Mouse (Mus musculus): ENCODE measurements around the gene Myh7.
"Not testable (repeated sequence)": the region's sequence is repeated elsewhere in the genome, so short reads cannot be mapped to it uniquely, and the experiment has no call there.

Gene Myh7

GRCm38 (mm10) chr14:55003878-55004855, 9.7 kb upstream of the Myh7 start:
- peak; percentile 32 for DNase-seq (ENCODE audit: low spot score)

- no peak for DNase-seq (ENCODE audit: low spot score)
Measured at GRCm38 (mm10) chr14:55002687-55003120, 8.3 kb upstream of the Myh7 start.

- DNase-seq (ENCODE audit: low spot score): no peak
Measured at GRCm38 (mm10) chr14:55001938-55002686, 7.7 kb upstream of the Myh7 start.

GRCm38 (mm10) chr14:55001446-55001845, 7.0 kb upstream of the Myh7 start:
- no peak for DNase-seq (ENCODE audit: low spot score)

- no peak for DNase-seq (ENCODE audit: low spot score)
Measured at GRCm38 (mm10) chr14:55000814-55001213, 6.4 kb upstream of the Myh7 start.

GRCm38 (mm10) chr14:54999868-55000267, 5.4 kb upstream of the Myh7 start:
- DNase-seq (ENCODE audit: low spot score): not testable (repeated sequence)

GRCm38 (mm10) chr14:54998680-54999079, 4.3 kb upstream of the Myh7 start:
- DNase-seq (ENCODE audit: low spot score): no peak

- DNase-seq (ENCODE audit: low spot score): no peak
Measured at GRCm38 (mm10) chr14:54997297-54997696, 2.9 kb upstream of the Myh7 start.

GRCm38 (mm10) chr14:54996793-54997192, 2.4 kb upstream of the Myh7 start:
- DNase-seq (ENCODE audit: low spot score): no peak

GRCm38 (mm10) chr14:54995457-54996138, 1.2 kb upstream of the Myh7 start:
- no peak for DNase-seq (ENCODE audit: low spot score)

- no peak for DNase-seq (ENCODE audit: low spot score)
Measured at GRCm38 (mm10) chr14:54994869-54995186, 402 bp upstream of the Myh7 start.

GRCm38 (mm10) chr14:54993636-54994035, 790 bp downstream of the Myh7 start:
- peak; percentile 36 for DNase-seq (ENCODE audit: low spot score)

GRCm38 (mm10) chr14:54992196-54992595, 2.2 kb downstream of the Myh7 start:
- DNase-seq (ENCODE audit: low spot score): no peak

GRCm38 (mm10) chr14:54989886-54990441, 4.5 kb downstream of the Myh7 start:
- DNase-seq (ENCODE audit: low spot score): no peak

- no peak for DNase-seq (ENCODE audit: low spot score)
Measured at GRCm38 (mm10) chr14:54988882-54989281, 5.5 kb downstream of the Myh7 start.

GRCm38 (mm10) chr14:54988350-54988874, 6.0 kb downstream of the Myh7 start:
- not testable (repeated sequence) for DNase-seq (ENCODE audit: low spot score)

GRCm38 (mm10) chr14:54981934-54982333, 12.5 kb downstream of the Myh7 start:
- no peak for DNase-seq (ENCODE audit: low spot score)

- DNase-seq (ENCODE audit: low spot score): no peak
Measured at GRCm38 (mm10) chr14:54978664-54979063, 15.8 kb downstream of the Myh7 start.

GRCm38 (mm10) chr14:54976633-54977032, 17.8 kb downstream of the Myh7 start, which contains the start of gene Gm17428:
Gene Gm17428, plus strand, starts transcription at chr14:54976933.
- no peak for DNase-seq (ENCODE audit: low spot score)

GRCm38 (mm10) chr14:54974068-54974791, 20.2 kb downstream of the Myh7 start:
- no peak for DNase-seq (ENCODE audit: low spot score)

GRCm38 (mm10) chr14:54972786-54973185, 21.6 kb downstream of the Myh7 start:
- not testable (repeated sequence) for DNase-seq (ENCODE audit: low spot score)
